Mouse (Mus musculus): ENCODE results near the gene Hist1h2ab. TPM values are rescaled to one million over a fixed set of nuclear protein-coding genes. Genes with fewer than 3 reads are reported as not detected.

Hist1h2ab gene
- 18.1 and 21.8 TPM in 2 replicates for polyA plus RNA-seq (2015; fragmentation: Nextera tagmentation; extraction: Ambion mirVana)

DNA sequence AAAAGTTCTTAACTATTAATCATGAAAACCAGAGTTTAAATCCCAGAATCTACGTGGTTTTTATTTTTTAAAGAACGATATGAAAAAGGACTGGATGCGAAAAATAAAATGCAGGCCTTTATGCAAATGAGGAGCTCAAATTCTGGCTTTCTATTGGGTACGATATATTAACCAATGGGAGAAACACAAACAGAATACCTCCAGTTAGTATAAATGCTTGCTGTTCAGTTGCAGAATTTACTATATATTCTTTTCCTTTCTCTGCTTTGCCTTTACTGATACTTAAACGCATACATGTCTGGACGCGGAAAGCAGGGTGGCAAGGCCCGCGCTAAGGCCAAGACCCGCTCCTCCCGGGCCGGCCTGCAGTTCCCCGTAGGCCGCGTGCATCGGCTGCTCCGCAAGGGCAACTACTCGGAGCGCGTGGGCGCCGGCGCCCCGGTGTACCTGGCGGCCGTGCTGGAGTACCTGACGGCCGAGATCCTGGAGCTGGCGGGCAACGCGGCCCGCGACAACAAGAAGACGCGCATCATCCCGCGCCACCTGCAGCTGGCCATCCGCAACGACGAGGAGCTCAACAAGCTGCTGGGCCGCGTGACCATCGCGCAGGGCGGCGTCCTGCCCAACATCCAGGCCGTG, at the start of gene Hist1h2ab:
TSS of gene Hist1h2ab (plus strand) at position 288 of the 639 bp plus-strand sequence.

DNA sequence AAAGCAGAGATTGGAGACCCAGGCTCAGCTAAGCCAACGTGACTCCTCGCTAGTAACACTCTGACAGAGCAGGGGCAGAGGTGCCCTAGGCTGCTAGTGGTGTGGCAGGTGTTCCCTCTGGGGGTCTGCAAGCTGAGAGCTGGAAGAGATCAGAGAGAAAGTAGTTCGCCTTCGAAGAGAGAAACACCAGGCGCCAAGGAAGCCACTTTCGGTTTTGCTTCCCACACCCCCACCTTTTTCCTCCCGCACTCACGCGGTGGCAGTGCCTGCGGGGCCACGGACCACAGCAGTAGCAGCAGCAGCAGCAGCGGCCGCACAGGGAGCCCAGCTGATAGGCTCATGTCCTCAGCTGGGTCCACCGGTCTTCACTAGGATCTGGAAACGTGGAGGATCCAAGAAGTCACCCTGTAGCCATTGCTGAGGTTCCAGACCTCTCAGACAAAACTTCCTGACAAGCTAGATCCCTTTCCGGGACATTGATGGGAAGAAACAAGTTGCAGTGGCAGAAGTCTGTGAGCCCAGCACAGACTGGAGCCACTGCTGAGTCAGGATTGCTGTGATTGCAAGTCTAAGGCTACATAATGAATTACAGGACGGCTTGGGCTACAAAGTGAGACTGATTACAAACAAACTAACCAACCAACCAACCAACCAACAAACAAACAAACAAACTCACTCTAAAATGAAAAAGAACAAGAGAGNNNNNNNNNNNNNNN, 40.4 kb upstream of the Hist1h2ab start, which contains the start of gene Hfe:
TSS of gene Hfe (minus strand) at position 481 of the 716 bp plus-strand sequence.

DNA sequence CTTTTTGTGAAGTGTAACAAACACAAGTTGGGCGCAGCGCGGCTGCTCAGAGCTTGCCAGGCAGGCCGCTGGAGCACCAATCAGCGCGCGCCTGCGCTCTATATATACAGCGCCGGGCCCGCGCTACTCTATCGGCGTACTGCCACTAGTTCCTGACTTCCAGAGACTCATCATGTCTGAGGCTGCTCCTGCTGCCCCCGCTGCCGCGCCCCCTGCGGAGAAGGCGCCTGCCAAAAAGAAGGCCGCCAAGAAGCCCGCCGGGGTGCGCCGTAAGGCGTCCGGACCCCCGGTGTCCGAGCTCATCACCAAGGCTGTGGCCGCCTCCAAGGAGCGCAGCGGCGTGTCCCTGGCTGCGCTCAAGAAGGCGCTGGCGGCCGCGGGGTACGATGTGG, 12.3 kb upstream of the Hist1h2ab start, which contains the start of gene Hist1h1c:
TSS of gene Hist1h1c (plus strand) at position 132 of the 392 bp plus-strand sequence.

GRCm38 (mm10) chr13:23745381-23746161, 5.4 kb upstream of the Hist1h2ab start, which contains the start of gene Hist1h3c:
Gene Hist1h3c (minus strand): TSS chr13:23745602.

GRCm38 (mm10) chr13:23746201-23747080, 4.5 kb upstream of the Hist1h2ab start, which contains the start of gene Hist1h2bb:
Gene Hist1h2bb (plus strand): TSS chr13:23746734.

GRCm38 (mm10) chr13:23752067-23752741, 1.3 kb downstream of the Hist1h2ab start, which contains the start of gene Hist1h3b:
Gene Hist1h3b (plus strand): TSS chr13:23752267.

GRCm38 (mm10) chr13:23756790-23757189, 5.9 kb downstream of the Hist1h2ab start, which contains the start of gene Hist1h4b:
Gene Hist1h4b (plus strand): TSS chr13:23757013.

GRCm38 (mm10) chr13:23760972-23761864, 10.3 kb downstream of the Hist1h2ab start, which contains the start of gene Hist1h4a:
Gene Hist1h4a (minus strand): TSS chr13:23761230.

DNA sequence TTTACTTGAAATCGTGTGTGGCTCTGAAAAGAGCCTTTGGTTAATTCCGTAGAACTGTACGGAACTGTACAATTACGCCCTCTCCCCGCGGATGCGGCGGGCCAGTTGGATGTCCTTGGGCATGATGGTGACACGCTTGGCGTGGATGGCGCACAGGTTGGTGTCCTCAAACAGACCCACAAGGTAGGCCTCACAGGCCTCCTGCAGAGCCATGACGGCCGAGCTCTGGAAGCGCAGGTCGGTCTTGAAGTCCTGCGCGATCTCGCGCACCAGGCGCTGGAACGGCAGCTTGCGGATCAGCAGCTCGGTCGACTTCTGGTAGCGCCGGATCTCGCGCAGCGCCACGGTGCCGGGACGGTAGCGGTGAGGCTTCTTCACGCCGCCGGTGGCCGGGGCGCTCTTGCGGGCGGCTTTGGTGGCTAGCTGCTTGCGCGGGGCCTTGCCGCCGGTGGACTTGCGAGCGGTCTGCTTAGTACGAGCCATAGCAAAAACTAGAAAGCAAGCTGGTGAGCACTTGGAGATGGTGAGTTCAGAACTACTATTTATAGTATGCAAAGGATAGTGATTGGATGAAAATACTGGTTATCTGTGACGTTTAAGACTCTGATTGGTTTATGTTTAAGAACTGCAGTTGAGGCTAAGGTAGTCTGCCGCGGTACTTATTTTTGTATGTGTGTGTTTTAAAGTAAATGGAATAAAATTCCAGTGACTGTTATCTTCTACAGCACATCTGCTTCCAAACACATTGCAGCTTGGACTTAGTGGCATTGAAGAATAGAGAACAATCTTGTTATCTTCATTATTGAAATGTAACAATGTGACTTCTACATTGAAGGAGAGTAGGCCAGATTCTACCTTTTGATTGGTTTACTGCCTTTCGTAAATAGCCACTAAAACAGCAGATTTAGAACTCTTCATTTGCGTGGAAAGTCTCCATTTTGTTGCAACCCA, 11.2 kb downstream of the Hist1h2ab start, which contains the start of gene Hist1h3a:
TSS of gene Hist1h3a (minus strand) at position 516 of the 951 bp plus-strand sequence.

DNA sequence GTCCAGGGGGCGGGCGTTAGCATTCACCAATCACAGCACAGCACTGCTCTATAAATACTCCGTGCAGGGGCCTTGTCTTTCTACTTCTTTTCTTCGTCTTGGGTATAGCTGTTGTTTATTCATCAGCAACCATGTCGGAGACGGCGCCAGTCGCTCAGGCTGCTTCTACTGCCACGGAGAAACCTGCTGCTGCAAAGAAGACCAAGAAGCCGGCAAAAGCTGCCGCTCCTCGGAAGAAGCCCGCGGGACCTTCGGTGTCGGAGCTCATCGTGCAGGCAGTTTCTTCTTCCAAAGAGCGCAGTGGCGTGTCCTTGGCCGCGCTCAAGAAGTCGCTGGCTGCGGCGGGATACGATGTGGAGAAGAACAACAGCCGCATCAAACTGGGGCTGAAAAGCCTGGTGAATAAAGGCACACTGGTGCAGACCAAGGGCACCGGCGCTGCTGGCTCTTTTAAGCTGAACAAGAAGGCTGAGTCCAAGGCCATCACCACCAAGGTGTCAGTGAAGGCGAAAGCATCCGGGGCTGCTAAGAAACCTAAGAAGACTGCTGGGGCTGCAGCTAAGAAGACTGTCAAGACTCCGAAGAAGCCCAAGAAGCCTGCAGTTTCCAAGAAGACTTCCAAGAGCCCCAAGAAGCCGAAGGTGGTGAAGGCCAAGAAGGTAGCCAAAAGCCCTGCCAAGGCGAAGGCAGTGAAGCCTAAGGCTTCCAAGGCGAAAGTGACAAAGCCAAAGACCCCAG, 12.8 kb downstream of the Hist1h2ab start, which contains the start of gene Hist1h1a:
TSS of gene Hist1h1a (plus strand) at position 81 of the 738 bp plus-strand sequence.

DNA sequence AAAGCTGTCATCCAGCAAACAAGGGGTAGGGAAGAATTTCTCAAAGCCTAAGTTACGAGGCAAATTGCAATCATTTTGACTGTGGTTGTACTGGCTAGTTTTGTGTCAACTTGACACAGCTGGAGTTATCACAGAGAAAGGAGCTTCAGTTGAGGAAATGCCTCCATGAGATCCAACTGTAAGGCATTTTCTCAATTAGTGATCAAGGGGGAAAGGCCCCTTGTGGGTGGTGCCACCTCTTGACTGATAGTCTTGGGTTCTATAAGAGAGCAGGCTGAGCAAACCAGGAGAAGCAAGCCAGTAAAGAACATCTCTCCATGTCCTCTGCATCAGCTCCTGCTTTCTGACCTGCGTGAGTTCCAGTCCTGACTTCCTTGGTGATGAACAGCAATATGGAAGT, 18.7 kb downstream of the Hist1h2ab start, which contains the start of gene Trim38:
TSS of gene Trim38 (plus strand) at position 301 of the 400 bp plus-strand sequence.

Small RNA genes lying within 50 kb of the gene (microRNA-seq; reads per million reads assigned to microRNA genes)
- gene Gm44314 (ENCODE audit: borderline replicate concordance, insufficient number of aligned reads) (not detected), gene Gm44484 (ENCODE audit: borderline replicate concordance, insufficient number of aligned reads) (not detected)

Other genes with a start within 250 kb of the Hist1h2ab start
- gene Hist1h4h, start 220.1 kb upstream of the Hist1h2ab start, polyA plus RNA-seq (2015; fragmentation: Nextera tagmentation; extraction: Ambion mirVana), result 11.5 and 11.7 TPM in 2 replicates
- gene Hist1h2af, start 217.2 kb upstream of the Hist1h2ab start, polyA plus RNA-seq (2015; fragmentation: Nextera tagmentation; extraction: Ambion mirVana), result 3.9 and 7.2 TPM in 2 replicates
- 1.4 and 1.9 TPM in 2 replicates for gene Hist1h3g, start 215.7 kb upstream of the Hist1h2ab start, polyA plus RNA-seq (2015; fragmentation: Nextera tagmentation; extraction: Ambion mirVana)
- 0.24 and 0.48 TPM in 2 replicates for gene Hist1h2bh, start 207.7 kb upstream of the Hist1h2ab start, polyA plus RNA-seq (2015; fragmentation: Nextera tagmentation; extraction: Ambion mirVana)
- gene Hist1h3f, start 207.1 kb upstream of the Hist1h2ab start, polyA plus RNA-seq (2015; fragmentation: Nextera tagmentation; extraction: Ambion mirVana), result 0.75 and 0.84 TPM in 2 replicates
- gene Hist1h4f, start 199.5 kb upstream of the Hist1h2ab start, polyA plus RNA-seq (2015; fragmentation: Nextera tagmentation; extraction: Ambion mirVana), result not detected in 2 replicates
- 0.26 and 0.41 TPM in 2 replicates for gene Hist1h1d, start 197.9 kb upstream of the Hist1h2ab start, polyA plus RNA-seq (2015; fragmentation: Nextera tagmentation; extraction: Ambion mirVana)
- gene Hist1h3e, start 188.8 kb upstream of the Hist1h2ab start, polyA plus RNA-seq (2015; fragmentation: Nextera tagmentation; extraction: Ambion mirVana), result 3.7 and 4.0 TPM in 2 replicates
- gene Hist1h2ae, start 179.9 kb upstream of the Hist1h2ab start, polyA plus RNA-seq (2015; fragmentation: Nextera tagmentation; extraction: Ambion mirVana), result 38.1 and 43.6 TPM in 2 replicates
- 2.6 and 5.2 TPM in 2 replicates for gene Hist1h2bg, start 179.7 kb upstream of the Hist1h2ab start, polyA plus RNA-seq (2015; fragmentation: Nextera tagmentation; extraction: Ambion mirVana)
- 0.86 and 1.0 TPM in 2 replicates for gene Hist1h2bf, start 176.9 kb upstream of the Hist1h2ab start, polyA plus RNA-seq (2015; fragmentation: Nextera tagmentation; extraction: Ambion mirVana)
- 0.74 and 1.1 TPM in 2 replicates for gene Hist1h2ad, start 176.7 kb upstream of the Hist1h2ab start, polyA plus RNA-seq (2015; fragmentation: Nextera tagmentation; extraction: Ambion mirVana)
- 1.9 and 2.4 TPM in 2 replicates for gene Hist1h3d, start 175.4 kb upstream of the Hist1h2ab start, polyA plus RNA-seq (2015; fragmentation: Nextera tagmentation; extraction: Ambion mirVana)
- gene Hist1h4d, start 169.5 kb upstream of the Hist1h2ab start, polyA plus RNA-seq (2015; fragmentation: Nextera tagmentation; extraction: Ambion mirVana), result 48.4 and 56.4 TPM in 2 replicates
- 1.3 and 1.7 TPM in 2 replicates for gene Hist1h2be, start 130.0 kb upstream of the Hist1h2ab start, polyA plus RNA-seq (2015; fragmentation: Nextera tagmentation; extraction: Ambion mirVana)
- gene Hist1h1e, start 128.6 kb upstream of the Hist1h2ab start, polyA plus RNA-seq (2015; fragmentation: Nextera tagmentation; extraction: Ambion mirVana), result 13.4 and 14.3 TPM in 2 replicates
- 0.62 and 1.6 TPM in 2 replicates for gene Hist1h2ac, start 67.2 kb upstream of the Hist1h2ab start, polyA plus RNA-seq (2015; fragmentation: Nextera tagmentation; extraction: Ambion mirVana)
- 173 and 221 TPM in 2 replicates for gene Hist1h2bc, start 66.9 kb upstream of the Hist1h2ab start, polyA plus RNA-seq (2015; fragmentation: Nextera tagmentation; extraction: Ambion mirVana)
- gene Hist1h1t, start 55.3 kb upstream of the Hist1h2ab start, polyA plus RNA-seq (2015; fragmentation: Nextera tagmentation; extraction: Ambion mirVana), result not detected in 2 replicates
- gene Hist1h4c, start 52.7 kb upstream of the Hist1h2ab start, polyA plus RNA-seq (2015; fragmentation: Nextera tagmentation; extraction: Ambion mirVana), result 3.9 and 5.8 TPM in 2 replicates
- gene Hfe, start 40.3 kb upstream of the Hist1h2ab start, polyA plus RNA-seq (2015; fragmentation: Nextera tagmentation; extraction: Ambion mirVana), result 27.9 and 33.6 TPM in 2 replicates
- 137 and 180 TPM in 2 replicates for gene Hist1h1c, start 12.3 kb upstream of the Hist1h2ab start, polyA plus RNA-seq (2015; fragmentation: Nextera tagmentation; extraction: Ambion mirVana)
- gene Hist1h3c, start 5.5 kb upstream of the Hist1h2ab start, polyA plus RNA-seq (2015; fragmentation: Nextera tagmentation; extraction: Ambion mirVana), result 1.2 and 1.4 TPM in 2 replicates
- 0.84 and 0.95 TPM in 2 replicates for gene Hist1h2bb, start 4.4 kb upstream of the Hist1h2ab start, polyA plus RNA-seq (2015; fragmentation: Nextera tagmentation; extraction: Ambion mirVana)
- gene Hist1h3b, start 1.1 kb downstream of the Hist1h2ab start, polyA plus RNA-seq (2015; fragmentation: Nextera tagmentation; extraction: Ambion mirVana), result 2.5 and 3.1 TPM in 2 replicates
- gene Hist1h4b, start 5.9 kb downstream of the Hist1h2ab start, polyA plus RNA-seq (2015; fragmentation: Nextera tagmentation; extraction: Ambion mirVana), result 0.50 and 1.1 TPM in 2 replicates
- 0.52 TPM in 1 of 2 replicates, not detected in the other for gene Hist1h4a, start 10.1 kb downstream of the Hist1h2ab start, polyA plus RNA-seq (2015; fragmentation: Nextera tagmentation; extraction: Ambion mirVana)
- gene Hist1h3a, start 11.3 kb downstream of the Hist1h2ab start, polyA plus RNA-seq (2015; fragmentation: Nextera tagmentation; extraction: Ambion mirVana), result 1.1 and 1.8 TPM in 2 replicates
- 1.2 and 1.8 TPM in 2 replicates for gene Hist1h1a, start 12.5 kb downstream of the Hist1h2ab start, polyA plus RNA-seq (2015; fragmentation: Nextera tagmentation; extraction: Ambion mirVana)
- gene Trim38, start 18.8 kb downstream of the Hist1h2ab start, polyA plus RNA-seq (2015; fragmentation: Nextera tagmentation; extraction: Ambion mirVana), result 0.12 TPM in 1 of 2 replicates, not detected in the other
- 1.1 and 1.3 TPM in 2 replicates for gene Slc17a2, start 55.9 kb downstream of the Hist1h2ab start, polyA plus RNA-seq (2015; fragmentation: Nextera tagmentation; extraction: Ambion mirVana)
- 0.33 and 0.57 TPM in 2 replicates for gene Slc17a3, start 88.3 kb downstream of the Hist1h2ab start, polyA plus RNA-seq (2015; fragmentation: Nextera tagmentation; extraction: Ambion mirVana)
- 0.49 TPM in 1 of 2 replicates, not detected in the other for gene Slc17a1, start 116.6 kb downstream of the Hist1h2ab start, polyA plus RNA-seq (2015; fragmentation: Nextera tagmentation; extraction: Ambion mirVana)
- 0.63 and 1.5 TPM in 2 replicates for gene Slc17a4, start 163.9 kb downstream of the Hist1h2ab start, polyA plus RNA-seq (2015; fragmentation: Nextera tagmentation; extraction: Ambion mirVana)
- gene Hist1h2ba, start 183.0 kb downstream of the Hist1h2ab start, polyA plus RNA-seq (2015; fragmentation: Nextera tagmentation; extraction: Ambion mirVana), result not detected in 2 replicates
- not detected in 2 replicates for gene Hist1h2aa, start 183.3 kb downstream of the Hist1h2ab start, polyA plus RNA-seq (2015; fragmentation: Nextera tagmentation; extraction: Ambion mirVana)
- 1.8 and 1.9 TPM in 2 replicates for gene Scgn, start 240.1 kb downstream of the Hist1h2ab start, polyA plus RNA-seq (2015; fragmentation: Nextera tagmentation; extraction: Ambion mirVana)